Mouse (Mus musculus) CD4-positive, CD25-positive, alpha-beta regulatory T cell, adult 2 months (primary cell): Measurements from ENCODE around the gene Letm1.

Experiments used
- DNase-seq: peaks from one replicate; pipeline ENCODE4 v3.0.0-alpha.2; 2012; ENCODE audit warnings: low read depth, low spot score

Gene Letm1

GRCm38 (mm10) chr5:33738341-33738740, 44.3 kb downstream of the Letm1 start:
- DNase-seq = no peak

DNA sequence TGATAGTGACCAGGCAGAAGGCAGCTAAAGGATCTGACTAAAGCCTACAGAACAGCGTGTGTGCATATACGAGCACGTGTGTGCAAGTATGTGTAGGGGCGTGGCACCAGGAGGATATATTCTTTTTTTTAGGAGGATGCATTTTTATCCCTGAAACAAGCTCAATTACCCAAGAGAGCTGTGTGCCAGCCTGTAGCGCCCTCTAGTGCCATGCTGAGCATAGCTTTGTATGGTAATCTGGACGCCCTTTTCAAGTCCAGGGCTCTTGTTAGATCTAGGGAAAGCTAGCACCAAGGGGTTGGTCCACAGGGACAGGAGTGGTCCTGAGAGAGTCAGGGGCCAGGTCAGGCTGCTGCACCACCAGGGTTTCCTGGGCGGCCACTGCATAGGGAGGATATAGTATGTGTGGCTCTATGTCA, 44.7 kb downstream of the Letm1 start:
- peak; percentile 70 for DNase-seq

GRCm38 (mm10) chr5:33736230-33736629, 46.4 kb downstream of the Letm1 start:
- DNase-seq = no peak

- no peak for DNase-seq
These were observed 47.1 kb downstream of the Letm1 start for GRCm38 (mm10) chr5:33735412-33736092.

DNA sequence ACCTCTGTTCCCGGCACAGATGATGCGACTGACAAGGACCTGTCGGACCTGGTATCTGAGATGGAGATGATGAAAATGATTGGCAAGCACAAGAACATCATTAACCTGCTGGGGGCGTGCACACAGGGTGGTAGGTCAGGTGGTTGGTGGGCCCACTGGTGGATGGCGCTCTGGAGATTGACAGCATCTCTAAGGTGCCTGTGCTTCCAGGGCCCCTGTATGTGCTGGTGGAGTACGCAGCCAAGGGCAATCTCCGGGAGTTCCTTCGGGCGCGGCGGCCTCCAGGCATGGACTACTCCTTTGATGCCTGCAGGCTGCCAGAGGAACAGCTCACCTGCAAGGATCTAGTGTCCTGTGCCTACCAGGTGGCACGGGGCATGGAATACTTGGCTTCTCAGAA, 48.8 kb downstream of the Letm1 start:
- DNase-seq = no peak

GRCm38 (mm10) chr5:33731051-33731450, 51.6 kb downstream of the Letm1 start:
- DNase-seq = no peak

DNA sequence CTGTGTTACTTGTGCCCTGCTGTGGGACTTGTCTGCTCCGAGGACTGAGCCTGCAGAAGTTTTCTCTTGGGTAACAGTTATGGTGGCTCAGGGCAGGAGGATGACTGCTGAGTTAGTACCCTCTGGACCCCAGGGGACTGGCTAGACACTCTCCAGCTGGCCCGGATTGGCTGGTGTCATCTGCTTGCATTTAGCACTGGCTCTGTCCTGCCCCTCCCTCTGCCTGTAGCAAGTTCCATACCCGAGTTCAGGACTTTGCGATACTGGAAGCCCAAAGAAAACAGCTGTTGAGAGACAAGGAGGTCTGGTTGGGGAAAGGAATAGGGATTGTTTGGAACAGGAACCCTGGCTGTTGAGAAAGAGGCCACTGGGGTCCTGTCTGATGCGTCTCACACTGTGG, 52.1 kb downstream of the Letm1 start:
- DNase-seq = no peak

DNA sequence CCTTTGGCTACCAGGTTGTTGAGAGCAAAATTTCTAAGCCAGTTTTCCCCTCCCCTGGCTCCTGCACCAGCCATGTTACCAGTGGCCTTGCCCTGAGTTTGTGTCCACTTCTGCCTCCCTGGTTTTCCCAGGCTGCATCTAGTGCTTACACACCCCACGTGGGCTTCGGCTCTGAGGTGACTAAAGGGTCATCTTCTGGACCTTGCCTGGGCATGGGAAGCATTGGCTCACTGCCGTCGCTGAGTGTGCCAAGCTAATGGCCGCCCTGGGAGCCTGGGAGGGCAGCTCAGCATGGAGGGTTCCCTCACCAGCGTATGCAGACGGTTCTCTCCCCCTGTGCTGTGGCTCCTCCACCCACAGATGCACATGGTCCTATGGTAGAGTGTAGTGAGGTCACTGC, 53.8 kb downstream of the Letm1 start:
- DNase-seq = no peak

DNA sequence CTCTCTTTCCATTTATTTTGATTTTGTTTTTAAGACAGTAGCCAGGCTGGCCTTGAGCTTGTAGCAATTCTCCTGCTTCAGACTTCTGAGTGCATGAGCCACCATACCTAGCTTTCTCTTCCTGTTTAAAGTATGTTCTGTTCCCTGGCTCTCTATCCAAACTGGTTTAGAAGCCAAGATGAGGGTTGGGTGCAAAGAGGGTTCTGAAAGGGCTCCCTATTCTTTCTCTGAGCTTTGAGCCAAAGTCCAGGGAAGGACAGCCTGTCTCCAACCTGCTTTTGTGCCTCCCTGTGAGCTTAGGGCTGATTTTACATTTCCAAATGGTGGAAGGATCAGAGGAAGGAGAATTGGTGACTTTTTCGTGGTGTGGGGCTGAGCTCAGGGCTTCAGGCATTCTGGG, 55.7 kb downstream of the Letm1 start:
- DNase-seq = no peak

- DNase-seq = no peak
These were observed 56.5 kb downstream of the Letm1 start for GRCm38 (mm10) chr5:33726081-33726647.

DNA sequence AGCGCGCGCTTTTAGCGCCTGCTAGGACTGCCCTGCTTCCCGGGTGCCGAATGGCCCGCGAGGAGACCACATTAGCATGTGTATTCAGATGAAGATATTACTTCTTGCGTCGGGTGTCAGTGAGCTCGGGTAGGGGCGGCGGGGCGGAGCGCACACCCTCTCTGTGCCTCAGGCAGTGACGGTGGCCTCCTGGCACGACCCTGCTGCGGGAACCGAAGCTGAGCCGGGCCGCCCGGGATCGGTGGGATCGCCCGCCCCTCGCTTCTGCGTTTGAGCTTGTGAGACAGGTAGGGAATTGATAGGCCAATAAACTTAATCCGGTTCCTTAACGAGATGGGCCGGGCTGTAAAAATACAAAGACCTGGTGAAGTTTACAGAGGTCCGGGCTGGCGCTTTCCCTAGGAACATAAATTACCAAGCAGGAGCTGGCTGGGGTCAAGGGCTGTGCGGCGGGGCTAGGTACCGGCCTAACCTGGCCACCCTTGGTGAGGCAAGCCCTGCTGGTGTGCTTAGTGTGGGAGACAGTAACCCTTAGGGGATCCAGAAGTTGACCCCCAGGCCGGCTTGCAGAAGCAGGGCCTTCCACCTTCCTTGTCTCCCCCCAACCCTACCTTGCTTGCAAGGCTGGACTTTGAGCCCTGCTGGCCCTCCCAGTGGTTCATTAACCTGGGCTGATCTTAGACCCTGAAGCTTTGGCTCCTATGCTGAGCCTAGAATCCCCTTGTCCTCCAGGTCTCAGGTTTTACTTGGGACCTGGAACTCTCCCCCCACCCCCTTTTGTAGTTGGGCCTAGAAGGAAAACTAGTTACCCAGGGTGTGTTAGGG, 58.8 kb downstream of the Letm1 start:
- no peak for DNase-seq

DNA sequence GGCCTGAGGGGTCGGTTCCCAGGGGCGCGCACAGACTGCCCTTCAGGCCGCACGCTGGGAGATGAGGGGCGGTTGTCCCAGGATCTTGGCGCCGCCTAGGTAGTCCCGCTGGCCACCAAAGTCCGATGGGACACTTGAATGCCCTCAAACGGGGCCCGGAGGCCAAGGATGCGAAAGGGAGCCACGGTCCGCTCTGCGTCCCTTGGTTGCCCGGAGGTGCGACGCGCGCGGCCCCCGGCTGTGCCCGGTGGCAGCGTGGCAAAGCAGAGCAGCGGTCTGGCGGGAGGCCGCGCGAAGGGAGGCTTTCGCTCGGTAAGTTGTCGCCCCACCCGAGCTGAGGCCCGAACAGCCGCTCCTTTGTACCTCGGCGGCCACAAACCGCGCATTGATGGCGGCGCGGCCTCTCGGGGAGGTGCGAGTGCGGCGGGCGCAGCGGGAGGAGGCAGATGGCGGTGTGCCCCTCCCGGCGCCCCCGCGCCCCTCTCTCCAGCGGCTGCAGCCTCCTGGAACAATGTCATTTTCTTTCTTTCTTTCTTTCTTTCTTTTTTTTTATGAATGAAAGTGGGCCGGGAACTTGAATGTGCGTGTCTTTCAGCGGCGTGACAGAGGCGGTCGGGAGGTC, 59.5 kb downstream of the Letm1 start:
- peak; percentile 16 for DNase-seq

GRCm38 (mm10) chr5:33722266-33723018, 60.2 kb downstream of the Letm1 start:
- peak; percentile 23 for DNase-seq

- DNase-seq = peak; percentile 62
These were observed 60.9 kb downstream of the Letm1 start, which contains the start of gene Fgfr3 for GRCm38 (mm10) chr5:33721541-33722265. Gene Fgfr3, plus strand, starts transcription at chr5:33721674.

GRCm38 (mm10) chr5:33720852-33721490, 61.6 kb downstream of the Letm1 start:
- DNase-seq = no peak

GRCm38 (mm10) chr5:33718460-33718859, 64.2 kb downstream of the Letm1 start:
- DNase-seq = no peak

DNA sequence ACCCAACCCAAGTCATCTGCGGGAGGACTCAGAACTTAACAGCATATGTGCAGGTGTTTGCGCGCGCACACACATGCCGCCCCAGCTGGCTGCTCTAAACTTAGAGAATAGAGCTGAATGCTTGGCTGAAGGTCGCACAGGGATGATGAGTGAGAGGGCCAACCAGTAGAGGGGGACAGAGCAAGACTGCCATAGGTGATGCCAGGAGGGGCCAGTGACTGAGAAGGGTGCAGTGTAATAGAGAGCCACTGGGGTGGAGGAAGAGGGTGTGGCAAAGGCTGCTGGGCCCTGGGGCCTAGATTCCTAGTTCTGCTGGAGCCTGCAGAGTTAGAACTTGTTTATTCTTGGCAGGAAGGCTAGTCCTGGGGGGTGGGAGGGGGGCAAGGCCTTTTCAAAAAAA, 66.2 kb downstream of the Letm1 start:
- DNase-seq = no peak

DNA sequence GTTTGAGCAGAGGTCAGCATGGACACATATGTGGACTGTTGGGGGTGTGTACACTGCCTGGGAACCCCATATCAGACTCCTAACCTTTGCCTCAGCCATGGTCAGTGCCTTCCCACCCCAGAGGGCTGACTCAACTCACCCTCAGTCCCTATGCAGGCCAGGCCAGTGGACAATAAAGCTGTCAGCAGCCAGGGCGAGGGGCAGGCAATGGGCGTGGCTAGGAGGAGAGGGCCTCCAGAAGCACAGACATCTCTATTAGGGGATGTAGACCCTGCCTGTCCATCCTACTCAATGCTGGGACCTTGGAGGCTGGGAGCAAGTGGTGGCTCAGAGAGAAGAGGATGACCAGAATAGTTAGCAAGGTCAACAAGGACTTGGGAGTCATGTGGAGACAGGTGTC, 67.4 kb downstream of the Letm1 start:
- DNase-seq = no peak

- no peak for DNase-seq
These were observed 70.1 kb downstream of the Letm1 start for GRCm38 (mm10) chr5:33712550-33712949.

DNA sequence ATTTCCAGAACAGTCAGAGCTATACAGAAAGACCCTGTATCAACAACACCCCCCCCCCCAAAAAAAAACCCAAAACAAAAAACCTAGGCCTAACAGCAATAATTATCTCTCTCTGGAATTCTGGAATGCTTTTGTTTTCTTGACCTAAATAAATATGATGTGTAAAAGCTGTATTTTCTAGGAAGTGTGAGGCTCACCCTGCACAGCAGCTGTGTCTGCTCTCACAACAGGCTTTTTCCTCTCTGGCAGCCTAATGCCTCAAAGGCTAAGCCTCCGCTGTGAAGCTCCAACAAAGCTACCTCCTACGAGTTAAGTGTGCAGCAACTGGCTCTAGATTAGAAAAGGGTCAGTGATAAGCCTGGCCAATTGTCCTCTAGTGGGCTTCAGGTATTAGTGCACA, 73.6 kb downstream of the Letm1 start:
- no peak for DNase-seq
